ENCODE assay signal across 17 mouse cellular contexts in genomic region chr17:28707136-28707627, GRCm38 (mm10). TPM values are rescaled to one million over a fixed set of nuclear protein-coding genes. Genes with fewer than 3 reads are reported as not detected.
A peak's percentile ranks its signal among the peaks of the same experiment; 100 is the strongest.
DNase-seq lines count a peak whose midpoint lies in the region; ATAC-seq and TF ChIP-seq lines count a peak whose summit lies in the region.
"Had no signal": no experiment of that assay in that cellular context is flagged by ENCODE, and none has a peak within 500 bp of the region (broad histone marks: within the 10 kb centered on the region; RNA-seq: fewer than 3 reads in every experiment).

No protein-coding gene starts in this region.

- intact Hi-C loops in heart, adult 2 months (cut with DNase I): no loop called here

- peaks cover 17% of the 10 kb centered on the region for H3K79me2 ChIP-seq in heart, adult 2 months (replicated peaks; ENCODE audit: control insufficient read depth, insufficient read depth, low read length)

- peaks cover 30% of the 10 kb centered on the region for H3K36me3 ChIP-seq in heart, adult 2 months (ENCODE audit: control insufficient read depth, insufficient read depth, low read length)
- H3K36me3 ChIP-seq in lung, postnatal 0 days (ENCODE audit: insufficient read depth, low read length): no peaks in the 10 kb centered on the region
- no peaks in the 10 kb centered on the region for H3K36me3 ChIP-seq in intestine, postnatal 0 days (ENCODE audit: control insufficient read depth, insufficient read depth)

- DNase-seq in heart, adult 2 months: no peak
- no peak for DNase-seq in heart, adult 11 months
- DNase-seq in lung, postnatal 0 days (ENCODE audit: low spot score): peak; percentile 5
- no peak for DNase-seq in lung, postnatal 25 days (ENCODE audit: low spot score)
- no peak for DNase-seq in retina, postnatal 1 day
- DNase-seq in cerebellum, postnatal 4 days (ENCODE audit: low spot score in 2 of 2): no peak
- DNase-seq: adrenal gland, adult 8-10 months; B cell, adult 2 months; cerebellum, adult 9-10 months; lung, postnatal 36 days; midbrain, embryonic 14.5 days had no signal

- 0 out of 2 replicates have a peak overlapping the region, but pooled peaks have one; percentile 10 for H3K9ac ChIP-seq in heart, adult 2 months (ENCODE audit: low read depth, low read length)
- no peak overlapping the region for H3K9ac ChIP-seq in lung, postnatal 0 days (replicated peaks; ENCODE audit: low read depth)
- H3K9ac ChIP-seq in intestine, postnatal 0 days (ENCODE audit: low read depth, low read length): no peak overlapping the region
- H3K9ac ChIP-seq: kidney, embryonic 15.5 days had no signal

- WGBS in heart, adult 2 months: 72% methylated on average over 3 of the region's 3 CpGs
- WGBS in lung, postnatal 0 days: 82% methylated on average over 3 of the region's 3 CpGs
- 58% methylated on average over 3 of the region's 3 CpGs for WGBS in intestine, postnatal 0 days

- H3K4me2 ChIP-seq in lung, postnatal 0 days (replicated peaks; ENCODE audit: low read depth, low read length): no peak overlapping the region
- H3K4me2 ChIP-seq in intestine, postnatal 0 days (replicated peaks; ENCODE audit: low read depth): no peak overlapping the region
- H3K4me2 ChIP-seq: kidney, embryonic 15.5 days had no signal

- no peak for ATAC-seq in lung, postnatal 0 days
- ATAC-seq in intestine, postnatal 0 days: no peak
- no peak for ATAC-seq in activated CD4-positive, CD25-positive, alpha-beta regulatory T cell, adult 4 months

- peaks cover 30% of the 10 kb centered on the region for H3K4me1 ChIP-seq in heart, adult 2 months (ENCODE audit: control insufficient read depth, insufficient read depth, low read length)
- H3K4me1 ChIP-seq in lung, postnatal 0 days (ENCODE audit: insufficient read depth, low read depth, low read length): peaks cover 12% of the 10 kb centered on the region; the same call in 1 of the 2 replicates
- H3K4me1 ChIP-seq in intestine, postnatal 0 days (replicated peaks; ENCODE audit: control insufficient read depth, insufficient read depth, low read length): 0 out of 2 replicates have a peak, but pooled peaks cover 5% of the 10 kb centered on the region

- TF ChIP-seq EP300 in heart, adult 2 months (IDR thresholded peaks at IDR 0.05; ENCODE audit: insufficient read depth, low read depth, low read length): no peak
- no peak for TF ChIP-seq EP300 in lung, postnatal 0 days (IDR thresholded peaks at IDR 0.05)

- TF ChIP-seq POLR2A in heart, adult 2 months (IDR thresholded peaks at IDR 0.05; ENCODE audit: insufficient read depth, low read depth, low read length): no peak

- no peak overlapping the region for H3K4me3 ChIP-seq in heart, adult 2 months
- H3K4me3 ChIP-seq in lung, postnatal 0 days (ENCODE audit: low read depth, low read length): no peak overlapping the region
- no peak overlapping the region for H3K4me3 ChIP-seq in intestine, postnatal 0 days (ENCODE audit: low read depth, low read length)
- H3K4me3 ChIP-seq: forebrain, embryonic 10.5 days; heart, embryonic 10.5 days; hindbrain, embryonic 10.5 days; kidney, embryonic 15.5 days had no signal

- no peak for TF ChIP-seq CTCF in heart, adult 2 months (IDR thresholded peaks at IDR 0.05)
- TF ChIP-seq CTCF in lung, postnatal 0 days (IDR thresholded peaks at IDR 0.05): no peak
- no peak for TF ChIP-seq CTCF in intestine, postnatal 0 days (IDR thresholded peaks at IDR 0.05; ENCODE audit: low read depth)

- H3K27me3 ChIP-seq in heart, adult 2 months (ENCODE audit: control insufficient read depth, insufficient read depth, low read length): no peaks in the 10 kb centered on the region
- no peaks in the 10 kb centered on the region for H3K27me3 ChIP-seq in lung, postnatal 0 days (replicated peaks; ENCODE audit: insufficient read depth, low read length)
- no peaks in the 10 kb centered on the region for H3K27me3 ChIP-seq in intestine, postnatal 0 days (replicated peaks; ENCODE audit: control insufficient read depth, insufficient read depth, low read length)
- H3K27me3 ChIP-seq: kidney, embryonic 15.5 days had no signal

- no peak overlapping the region; the same call in 1 of the 2 replicates for H3K27ac ChIP-seq in heart, adult 2 months
- H3K27ac ChIP-seq in lung, postnatal 0 days (ENCODE audit: low read length): no peak overlapping the region
- 0 out of 2 replicates have a peak overlapping the region, but pooled peaks have one; percentile 10 for H3K27ac ChIP-seq in intestine, postnatal 0 days (ENCODE audit: low read depth, low read length)
- H3K27ac ChIP-seq: forebrain, embryonic 10.5 days; heart, embryonic 10.5 days; hindbrain, embryonic 10.5 days; kidney, embryonic 15.5 days had no signal

- H3K9me3 ChIP-seq in lung, postnatal 0 days (ENCODE audit: low read length): no peaks in the 10 kb centered on the region
- no peaks in the 10 kb centered on the region for H3K9me3 ChIP-seq in intestine, postnatal 0 days (ENCODE audit: control insufficient read depth)
- H3K9me3 ChIP-seq: forebrain, embryonic 10.5 days; heart, embryonic 10.5 days; hindbrain, embryonic 10.5 days; kidney, embryonic 15.5 days had no signal

RNA-seq across cellular contexts. Expression of gene Mapk14, which starts 16.1 kb away (rescaled TPM):
- 10 to 100 TPM; 50.1 to 52.8 TPM for total RNA-seq in heart, adult 2 months (2021)
- polyA plus RNA-seq in heart, adult 2 months (2012; rRNA removed): 51.3 and 95.3 TPM in 2 replicates
- polyA plus RNA-seq in lung, postnatal 0 days (2015; fragmentation: Nextera tagmentation; extraction: Ambion mirVana): 31.9 and 34.0 TPM in 2 replicates
- polyA plus RNA-seq in intestine, postnatal 0 days (2015; fragmentation: Nextera tagmentation; extraction: Ambion mirVana): 23.6 and 24.6 TPM in 2 replicates
- 10 to 100 TPM; 17.5 to 22.4 TPM for polyA plus RNA-seq in activated CD4-positive, CD25-positive, alpha-beta regulatory T cell, adult 4 months (2017; shearing (Covaris generic))

RNA-seq across cellular contexts. Expression of gene Slc26a8, which starts 17.1 kb away (rescaled TPM):
- total RNA-seq in heart, adult 2 months (2021): under 1 TPM; 0.26 to 0.70 TPM
- 0.73 and 1.3 TPM in 2 replicates for polyA plus RNA-seq in heart, adult 2 months (2012; rRNA removed)
- 0.60 and 0.68 TPM in 2 replicates for polyA plus RNA-seq in lung, postnatal 0 days (2015; fragmentation: Nextera tagmentation; extraction: Ambion mirVana)
- 0.17 and 0.40 TPM in 2 replicates for polyA plus RNA-seq in intestine, postnatal 0 days (2015; fragmentation: Nextera tagmentation; extraction: Ambion mirVana)
- not detected for polyA plus RNA-seq in activated CD4-positive, CD25-positive, alpha-beta regulatory T cell, adult 4 months (2017; shearing (Covaris generic))

RNA-seq across cellular contexts. Expression of gene AC170998.1, which starts 18.7 kb away (rescaled TPM):
- under 1 TPM in 1 of 2 experiments, not detected in 1; 0.52 TPM for total RNA-seq in heart, adult 2 months (2021)
- 0.27 TPM in 1 of 2 replicates, not detected in the other for polyA plus RNA-seq in heart, adult 2 months (2012; rRNA removed)
- 2.0 and 2.4 TPM in 2 replicates for polyA plus RNA-seq in lung, postnatal 0 days (2015; fragmentation: Nextera tagmentation; extraction: Ambion mirVana)
- 1.2 and 1.5 TPM in 2 replicates for polyA plus RNA-seq in intestine, postnatal 0 days (2015; fragmentation: Nextera tagmentation; extraction: Ambion mirVana)
- polyA plus RNA-seq in activated CD4-positive, CD25-positive, alpha-beta regulatory T cell, adult 4 months (2017; shearing (Covaris generic)): 1 to 10 TPM; 4.1 to 7.7 TPM
